Mouse (Mus musculus): ENCODE measurements around the gene Kitl. TPM values are rescaled to one million over a fixed set of nuclear protein-coding genes. Genes with fewer than 3 reads are reported as not detected.

Gene Kitl
- total RNA-seq, 2 experiments from 2014 or later, result 53.1 to 77.1 TPM

GRCm38 (mm10) chr10:100065529-100066301 is 50.3 kb downstream of the Kitl start:
- DNase-seq (ENCODE audit: low spot score in 2 of 2), result no peak
- intact Hi-C loops (cut with DNase I), result no loop called here

GRCm38 (mm10) chr10:100066374-100066773 is 50.9 kb downstream of the Kitl start:
- DNase-seq (ENCODE audit: low spot score in 2 of 2), result no peak
- intact Hi-C loops (cut with DNase I), result no loop called here

- DNase-seq (ENCODE audit: low spot score in 2 of 2), result no peak
- intact Hi-C loops (cut with DNase I), result no loop called here
Observed at GRCm38 (mm10) chr10:100072641-100073040, 57.2 kb downstream of the Kitl start.

DNA sequence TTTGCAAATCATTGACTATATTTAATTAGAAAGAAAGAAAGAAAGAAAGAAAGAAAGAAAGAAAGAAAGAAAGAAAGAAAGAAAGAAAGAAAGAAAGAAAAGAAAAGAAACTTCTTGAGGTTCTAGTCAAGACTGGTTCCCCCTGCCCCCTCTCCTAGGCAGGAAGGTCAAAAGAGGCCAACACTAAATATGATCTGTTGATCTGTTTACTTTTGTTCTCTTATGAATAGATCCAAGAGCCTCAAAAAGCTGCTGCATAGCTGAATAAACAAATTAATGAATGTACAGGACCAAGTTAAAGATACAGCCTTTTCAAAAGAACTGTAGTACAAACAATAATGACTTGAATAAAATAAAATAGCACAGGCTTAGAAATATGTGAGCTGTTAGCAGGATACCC is 57.7 kb downstream of the Kitl start:
- intact Hi-C loops (cut with DNase I), result no loop called here
- no peak for DNase-seq (ENCODE audit: low spot score in 2 of 2)

DNA sequence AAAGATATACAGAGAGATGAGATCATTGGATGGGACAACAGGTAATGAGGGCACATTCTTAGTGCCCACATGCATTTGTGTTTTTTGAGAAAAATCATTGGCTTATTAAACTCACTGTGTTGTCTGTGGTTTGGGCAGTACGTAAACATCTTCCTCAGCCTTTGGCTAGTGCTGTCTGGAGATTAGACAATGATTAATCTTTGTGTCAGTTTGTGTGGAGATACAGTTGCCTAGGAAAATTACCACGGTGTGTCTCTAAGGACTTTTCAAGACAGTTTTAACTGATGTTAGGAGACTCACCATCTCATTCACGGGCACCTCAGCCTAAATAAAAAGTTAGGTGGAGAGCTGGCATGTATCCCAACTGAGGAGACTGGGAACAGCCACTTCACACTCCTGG is 85.7 kb downstream of the Kitl start:
- intact Hi-C loops (cut with DNase I), result no loop called here
- DNase-seq (ENCODE audit: low spot score in 2 of 2), result no peak

GRCm38 (mm10) chr10:100111209-100111608 is 95.8 kb downstream of the Kitl start:
- intact Hi-C loops (cut with DNase I), result no loop called here
- DNase-seq (ENCODE audit: low spot score in 2 of 2), result no peak

DNA sequence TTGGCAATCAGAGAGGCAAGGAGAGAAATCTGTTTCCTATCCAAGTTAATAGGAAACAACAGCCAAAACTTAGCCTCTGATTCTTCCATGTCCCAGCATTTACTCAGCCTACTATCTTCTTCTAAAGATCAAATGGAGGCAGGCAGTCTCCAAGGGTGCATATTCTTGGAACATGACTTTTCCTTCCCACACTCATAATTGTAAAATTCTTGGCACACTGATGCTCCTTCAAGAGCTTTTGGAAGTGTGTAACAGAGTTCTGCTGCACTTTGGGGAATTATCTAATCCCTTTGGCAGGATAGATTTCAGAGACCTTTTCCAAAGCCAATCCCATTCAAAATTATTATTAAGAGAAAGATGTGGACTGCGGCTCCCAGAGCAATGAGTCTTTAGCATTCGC is 100.1 kb downstream of the Kitl start:
- intact Hi-C loops (cut with DNase I), result no loop called here
- no peak for DNase-seq (ENCODE audit: low spot score in 2 of 2)

GRCm38 (mm10) chr10:100124452-100124851 is 109.0 kb downstream of the Kitl start:
- DNase-seq (ENCODE audit: low spot score in 2 of 2), result no peak
- intact Hi-C loops (cut with DNase I), result no loop called here

DNA sequence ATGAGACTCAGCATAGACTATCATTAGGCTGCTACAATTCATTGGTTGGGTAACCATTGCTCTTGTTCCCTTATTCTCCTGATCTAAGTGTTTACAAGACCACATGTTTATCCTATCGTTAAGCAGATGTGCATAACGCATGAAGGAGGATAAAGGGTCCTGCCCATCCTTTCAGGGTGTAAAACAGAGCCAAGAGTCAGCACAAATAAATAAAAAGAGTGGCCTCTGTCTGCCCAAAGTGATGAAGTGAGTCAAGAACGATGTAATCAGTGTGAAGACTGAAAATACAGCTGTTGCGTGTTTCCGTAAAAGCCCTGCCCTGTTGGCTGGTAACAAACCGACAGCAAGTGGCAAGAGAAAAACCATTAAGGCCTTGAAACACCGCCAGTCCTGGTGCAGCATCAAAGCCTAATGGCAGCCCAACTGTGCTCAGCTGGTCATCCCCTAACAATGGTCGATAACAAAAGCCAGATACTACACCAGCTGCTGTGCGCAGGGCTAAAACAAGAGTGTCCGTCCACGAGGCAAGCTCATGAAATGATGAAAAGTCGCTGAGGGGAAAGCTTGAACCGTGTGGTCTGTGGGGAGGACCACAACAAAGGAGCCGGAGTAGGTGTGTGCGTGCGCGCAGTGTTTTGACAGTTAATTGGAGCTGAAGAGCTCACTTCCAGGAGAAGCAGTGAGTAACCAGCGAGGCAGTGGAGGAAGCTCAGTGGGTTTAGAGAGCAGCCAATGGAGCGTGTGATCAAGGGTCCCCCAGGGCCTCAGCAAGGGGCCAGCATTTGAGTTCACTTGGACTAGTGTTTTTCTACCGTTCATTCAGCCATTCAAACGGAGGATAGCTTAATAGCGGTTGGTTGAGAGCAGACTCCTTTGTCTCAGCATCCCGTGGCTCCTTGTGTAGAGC is 112.7 kb downstream of the Kitl start:
- DNase-seq (ENCODE audit: low spot score in 2 of 2), result no peak
- intact Hi-C loops (cut with DNase I), result no loop called here

GRCm38 (mm10) chr10:100131657-100132056 is 116.2 kb downstream of the Kitl start:
- DNase-seq (ENCODE audit: low spot score in 2 of 2), result no peak
- intact Hi-C loops (cut with DNase I), result no loop called here

DNA sequence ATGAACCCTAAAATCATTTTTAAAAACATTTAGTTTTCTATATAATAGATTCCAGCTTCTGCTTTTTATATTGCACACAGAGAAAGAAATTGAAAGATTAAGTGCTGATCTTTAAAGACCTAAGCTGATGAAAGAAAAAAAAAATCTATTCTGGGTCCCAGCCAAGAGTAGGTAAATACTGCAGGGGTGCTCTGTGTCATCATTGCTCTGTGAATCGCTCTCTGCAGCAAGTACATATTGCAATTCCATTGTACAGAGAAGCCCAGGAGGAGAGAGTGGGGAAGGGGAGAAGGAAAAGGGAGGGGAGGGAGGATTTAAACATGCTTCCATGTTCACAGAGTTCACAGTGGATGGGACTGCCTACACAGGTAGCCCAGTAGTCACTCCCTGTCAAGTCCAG is 116.9 kb downstream of the Kitl start:
- intact Hi-C loops (cut with DNase I), result no loop called here
- DNase-seq (ENCODE audit: low spot score in 2 of 2), result no peak

GRCm38 (mm10) chr10:100138552-100138951 is 123.1 kb downstream of the Kitl start:
- no peak for DNase-seq (ENCODE audit: low spot score in 2 of 2)
- intact Hi-C loops (cut with DNase I), result no loop called here

DNA sequence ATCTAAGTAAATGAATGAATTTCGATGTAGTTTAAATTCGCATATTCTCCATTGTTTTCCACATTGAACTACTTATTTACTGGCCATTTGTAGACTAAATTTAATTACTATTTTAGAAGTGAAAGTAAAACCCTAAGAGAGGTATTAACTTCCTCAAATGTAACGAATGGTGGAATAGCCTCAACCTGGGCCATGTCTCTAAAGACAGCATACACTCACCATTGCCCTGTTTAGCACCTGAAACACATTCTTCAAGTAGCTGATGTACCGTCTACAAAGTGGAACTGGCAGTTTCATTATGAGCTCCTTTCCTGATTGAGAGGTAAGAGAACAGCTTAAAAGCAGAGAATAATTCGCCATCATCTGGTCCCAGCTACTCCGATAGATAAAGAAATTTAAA is 132.7 kb downstream of the Kitl start:
- no peak for DNase-seq (ENCODE audit: low spot score in 2 of 2)
- intact Hi-C loops (cut with DNase I), result no loop called here

Small RNA genes lying within 50 kb of the gene (microRNA-seq; reads per million reads assigned to microRNA genes)
- 0 reads per million in 2 experiments for gene Gm22918
- 0 reads per million in 2 experiments for gene Gm25287
